Mouse (Mus musculus): Measurements from ENCODE around the gene Prr3. TPM values are rescaled to one million over a fixed set of nuclear protein-coding genes. Genes with fewer than 3 reads are reported as not detected.

The Prr3 gene
- total RNA-seq, 1 experiment, result 13.8 TPM

- DNase-seq (ENCODE audit: low read depth, low spot score), result peak; percentile 72
- Histone ChIP-seq H3K9me3 (ENCODE audit: control insufficient read depth, insufficient read depth, low read depth, low read length) (no peaks in the 10 kb centered on the region), H3K4me3 (ENCODE audit: insufficient read depth in 1 of 2, low read depth in 1 of 2, low read length in 2 of 2, poor library complexity in 1 of 2, severe bottlenecking in 1 of 2) (peak overlapping the region in 1 of 2 experiments; percentile 93; a peak in 2 of 4 replicates), H3K4me1 (ENCODE audit: control insufficient read depth in 2 of 2, insufficient read depth in 2 of 2, low read length in 2 of 2, poor library complexity in 1 of 2) (peaks cover 5 to 8% of the 10 kb centered on the region in 2 experiments), H3K27ac (ENCODE audit: insufficient read depth, low read depth, low read length, poor library complexity, severe bottlenecking) (no peak overlapping the region), H3K9ac (ENCODE audit: insufficient read depth, low read depth, low read length, poor library complexity, severe bottlenecking) (no peak overlapping the region), H3K36me3 (ENCODE audit: control insufficient read depth, insufficient read depth, low read length, poor library complexity, severe bottlenecking) (peaks cover 4% of the 10 kb centered on the region)
- in situ Hi-C loops (cut with MboI; ENCODE audit: low sequenced_read_pairs in 2 of 2, unreplicated experiment in 2 of 2), result loop anchor here (10.0 to 25.0 kb wide), 2 partner anchors 119 to 121 kb away; partner anchors contain the start of gene Gm19684 (in 1 of the 2)
- TF ChIP-seq HCFC1 (IDR thresholded peaks at IDR 0.05; ENCODE audit: borderline replicate concordance, insufficient read depth, low read length), result 0 out of 2 replicates have a peak, but pooled peaks have one; percentile 39
- no peak; the same call in 1 of the 2 replicates for TF ChIP-seq ZC3H11A (IDR thresholded peaks at IDR 0.05; ENCODE audit: borderline replicate concordance, low read depth, low read length)
Measured at GRCm38 (mm10) chr17:35993675-35994074, 13.6 kb upstream of the Prr3 start.

GRCm38 (mm10) chr17:35991781-35992180, 11.7 kb upstream of the Prr3 start:
- DNase-seq (ENCODE audit: low read depth, low spot score), result no peak
- peaks cover 3 to 4% of the 10 kb centered on the region in 2 experiments; a peak in 3 of 4 replicates for H3K4me1 ChIP-seq (ENCODE audit: control insufficient read depth in 2 of 2, insufficient read depth in 2 of 2, low read length in 2 of 2, poor library complexity in 1 of 2)
- TF ChIP-seq ZNF384 (IDR thresholded peaks at IDR 0.05; ENCODE audit: low read depth, low read length) (no peak), ZC3H11A (IDR thresholded peaks at IDR 0.05; ENCODE audit: borderline replicate concordance, low read depth, low read length) (no peak), MAFK (IDR thresholded peaks at IDR 0.05; ENCODE audit: insufficient read depth, low read depth, low read length) (no peak)
- H3K9me3 ChIP-seq (ENCODE audit: control insufficient read depth, insufficient read depth, low read depth, low read length), result no peaks in the 10 kb centered on the region
- H3K4me3 ChIP-seq (ENCODE audit: insufficient read depth in 1 of 2, low read depth in 1 of 2, low read length in 2 of 2, poor library complexity in 1 of 2, severe bottlenecking in 1 of 2), result peak overlapping the region; percentile 25 to 48
- peak overlapping the region; percentile 42; the same call in 1 of the 2 replicates for H3K9ac ChIP-seq (ENCODE audit: insufficient read depth, low read depth, low read length, poor library complexity, severe bottlenecking)
- H3K27ac ChIP-seq (ENCODE audit: insufficient read depth, low read depth, low read length, poor library complexity, severe bottlenecking), result no peak overlapping the region
- in situ Hi-C loops (cut with MboI; ENCODE audit: low sequenced_read_pairs in 2 of 2, unreplicated experiment in 2 of 2), result loop anchor here (10.0 to 25.0 kb wide), 2 partner anchors 121 to 123 kb away; partner anchors contain the start of gene Gm19684 (in 1 of the 2)
- peaks cover 21% of the 10 kb centered on the region for H3K36me3 ChIP-seq (ENCODE audit: control insufficient read depth, insufficient read depth, low read length, poor library complexity, severe bottlenecking)

GRCm38 (mm10) chr17:35981776-35982175, 1.7 kb upstream of the Prr3 start:
- H3K4me3 ChIP-seq (ENCODE audit: insufficient read depth in 1 of 2, low read depth in 1 of 2, low read length in 2 of 2, poor library complexity in 1 of 2, severe bottlenecking in 1 of 2), result no peak overlapping the region
- H3K4me1 ChIP-seq (ENCODE audit: control insufficient read depth in 2 of 2, insufficient read depth in 2 of 2, low read length in 2 of 2, poor library complexity in 1 of 2), result peaks cover 0 to 16% of the 10 kb centered on the region in 2 experiments; a peak in 2 of 4 replicates
- H3K27ac ChIP-seq (ENCODE audit: insufficient read depth, low read depth, low read length, poor library complexity, severe bottlenecking), result no peak overlapping the region
- H3K36me3 ChIP-seq (ENCODE audit: control insufficient read depth, insufficient read depth, low read length, poor library complexity, severe bottlenecking), result peaks cover 29% of the 10 kb centered on the region
- no peak for DNase-seq (ENCODE audit: low read depth, low spot score)
- H3K9me3 ChIP-seq (ENCODE audit: control insufficient read depth, insufficient read depth, low read depth, low read length), result no peaks in the 10 kb centered on the region
- TF ChIP-seq HCFC1 (IDR thresholded peaks at IDR 0.05; ENCODE audit: borderline replicate concordance, insufficient read depth, low read length) (no peak), ZC3H11A (IDR thresholded peaks at IDR 0.05; ENCODE audit: borderline replicate concordance, low read depth, low read length) (no peak), MAFK (IDR thresholded peaks at IDR 0.05; ENCODE audit: insufficient read depth, low read depth, low read length) (no peak), CHD2 (IDR thresholded peaks at IDR 0.05; ENCODE audit: low read depth, low read length) (no peak), ZNF384 (IDR thresholded peaks at IDR 0.05; ENCODE audit: low read depth, low read length) (no peak)
- no peak overlapping the region for H3K9ac ChIP-seq (ENCODE audit: insufficient read depth, low read depth, low read length, poor library complexity, severe bottlenecking)
- in situ Hi-C loops (cut with MboI; ENCODE audit: low sequenced_read_pairs in 2 of 2, unreplicated experiment in 2 of 2), result loop anchor here in 1 of 2 experiments (25.0 kb wide), 1 partner anchor 131 kb away; the partner anchor contains the start of gene Gm19684

DNA sequence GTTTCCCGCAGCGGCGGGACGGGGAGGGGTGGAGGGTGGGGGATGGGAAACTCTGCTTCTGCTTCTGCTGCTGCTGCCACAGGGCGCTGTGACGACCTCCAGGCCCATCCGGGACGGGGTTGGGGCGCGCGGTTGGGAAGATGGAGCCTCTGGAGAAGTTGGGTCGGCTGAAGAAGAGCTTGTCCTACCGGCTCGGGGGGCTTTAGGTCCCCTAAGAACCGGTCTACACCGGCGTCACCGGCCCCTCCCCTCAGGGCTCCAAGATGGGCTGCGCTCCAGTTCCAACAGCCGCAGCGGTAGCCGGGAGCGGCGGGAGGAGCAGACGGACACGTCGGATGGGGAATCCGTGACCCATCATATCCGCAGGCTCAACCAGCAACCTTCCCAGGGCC, 323 bp upstream of the Prr3 start:
- in situ Hi-C loops (cut with MboI; ENCODE audit: low sequenced_read_pairs in 2 of 2, unreplicated experiment in 2 of 2), result loop anchor here in 1 of 2 experiments (25.0 kb wide), 1 partner anchor 132 kb away; the partner anchor contains the start of gene Gm19684
- no peak for TF ChIP-seq ZC3H11A (IDR thresholded peaks at IDR 0.05; ENCODE audit: borderline replicate concordance, low read depth, low read length)
- TF ChIP-seq HCFC1 (IDR thresholded peaks at IDR 0.05; ENCODE audit: borderline replicate concordance, insufficient read depth, low read length), result no peak
- no peak for TF ChIP-seq MAFK (IDR thresholded peaks at IDR 0.05; ENCODE audit: insufficient read depth, low read depth, low read length)
- no peak for TF ChIP-seq ZNF384 (IDR thresholded peaks at IDR 0.05; ENCODE audit: low read depth, low read length)
- TF ChIP-seq CHD2 (IDR thresholded peaks at IDR 0.05; ENCODE audit: low read depth, low read length), result no peak
- Histone ChIP-seq H3K4me3 (ENCODE audit: insufficient read depth in 1 of 2, low read depth in 1 of 2, low read length in 2 of 2, poor library complexity in 1 of 2, severe bottlenecking in 1 of 2) (peak overlapping the region; percentile 91 to 93), H3K9ac (ENCODE audit: insufficient read depth, low read depth, low read length, poor library complexity, severe bottlenecking) (peak overlapping the region; percentile 82), H3K9me3 (ENCODE audit: control insufficient read depth, insufficient read depth, low read depth, low read length) (no peaks in the 10 kb centered on the region), H3K36me3 (ENCODE audit: control insufficient read depth, insufficient read depth, low read length, poor library complexity, severe bottlenecking) (peaks cover 23% of the 10 kb centered on the region), H3K4me1 (ENCODE audit: control insufficient read depth in 2 of 2, insufficient read depth in 2 of 2, low read length in 2 of 2, poor library complexity in 1 of 2) (peaks cover 0 to 13% of the 10 kb centered on the region in 2 experiments; a peak in 2 of 4 replicates), H3K27ac (ENCODE audit: insufficient read depth, low read depth, low read length, poor library complexity, severe bottlenecking) (peak overlapping the region; percentile 89; the same call in 1 of the 2 replicates)
- no peak for DNase-seq (ENCODE audit: low read depth, low spot score)
